Mouse (Mus musculus) left cerebral cortex, adult 2 months (tissue): ENCODE measurements around the gene Celsr1. TPM values are rescaled to one million over a fixed set of nuclear protein-coding genes. Genes with fewer than 3 reads are reported as not detected.
"Not testable (repeated sequence)": the region's sequence is repeated elsewhere in the genome, so short reads cannot be mapped to it uniquely, and the experiment has no call there.

Experiments used
- DNase-seq, 2 experiments: peaks; one replicate each; pipeline ENCODE4 v3.0.0; 2021 to 2022; ENCODE audit warnings: low spot score in 2 of 2, mixed read lengths in 1 of 2; ENCODE audit errors: extremely low spot score in 1 of 2
- H3K27ac ChIP-seq: fragments of 200-600 bp; 2 replicates; pipeline ENCODE4 v1.8.1; 2022
- H3K4me3 ChIP-seq: fragments of 200-600 bp; 2 replicates; pipeline ENCODE4 v1.8.1; 2022
- CTCF ChIP-seq: fragments of 200-600 bp; IDR thresholded peaks from 2 replicates; pipeline ENCODE4 v1.8.1; 2022; ENCODE audit warnings: antibody characterized with exemption, mild to moderate bottlenecking, moderate library complexity
- intact Hi-C: fragments of 180-260 bp; cut with DNase I; formaldehyde crosslinking; loops from one replicate; pipeline ENCODE4 v1.15.1; 2025
- total RNA-seq, 2 experiments: library from RNA; stranded (reverse); gene quantifications; 2 replicates each; pipeline ENCODE4 v1.2.3; 2021

Gene Celsr1
- total RNA-seq, 2 experiments from 2014 or later = 3.7 to 4.6 TPM

DNA sequence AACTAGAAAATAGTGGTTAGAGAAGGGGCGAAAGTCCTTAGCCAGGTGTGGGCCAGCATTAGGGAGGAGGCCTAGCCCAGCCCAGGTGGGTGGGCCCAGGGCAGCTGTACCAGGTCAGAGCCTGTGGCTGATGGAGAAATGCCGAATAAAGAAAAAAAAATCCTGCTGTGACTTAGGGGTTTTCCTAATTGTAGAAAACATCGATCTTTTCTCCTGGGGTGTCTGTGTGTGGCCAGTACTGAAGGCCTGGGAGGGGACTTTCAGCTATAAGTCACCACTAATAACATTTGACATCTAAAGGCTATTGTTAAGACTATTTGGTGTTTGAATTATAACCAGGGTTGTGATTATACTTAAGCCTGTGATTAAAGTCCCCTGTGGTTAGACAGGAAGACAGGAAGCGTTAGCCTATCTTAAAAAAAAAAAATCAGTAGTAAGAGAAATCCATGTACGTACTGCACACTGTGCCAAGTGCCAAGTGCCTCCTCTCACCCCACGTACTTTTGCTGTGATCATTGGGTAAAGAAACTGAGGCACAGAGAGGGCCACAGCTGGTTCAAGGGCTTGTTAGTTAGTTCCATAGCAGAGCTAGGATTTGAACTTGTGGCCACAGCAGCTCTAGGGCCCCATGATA lies 28.4 kb upstream of the Celsr1 start:
- intact Hi-C loops = no loop called here
- no peak overlapping the region; the same call in 1 of the 2 replicates for H3K4me3 ChIP-seq
- no peak overlapping the region; the same call in 1 of the 2 replicates for H3K27ac ChIP-seq
- DNase-seq = no peak
- no peak for TF ChIP-seq CTCF

DNA sequence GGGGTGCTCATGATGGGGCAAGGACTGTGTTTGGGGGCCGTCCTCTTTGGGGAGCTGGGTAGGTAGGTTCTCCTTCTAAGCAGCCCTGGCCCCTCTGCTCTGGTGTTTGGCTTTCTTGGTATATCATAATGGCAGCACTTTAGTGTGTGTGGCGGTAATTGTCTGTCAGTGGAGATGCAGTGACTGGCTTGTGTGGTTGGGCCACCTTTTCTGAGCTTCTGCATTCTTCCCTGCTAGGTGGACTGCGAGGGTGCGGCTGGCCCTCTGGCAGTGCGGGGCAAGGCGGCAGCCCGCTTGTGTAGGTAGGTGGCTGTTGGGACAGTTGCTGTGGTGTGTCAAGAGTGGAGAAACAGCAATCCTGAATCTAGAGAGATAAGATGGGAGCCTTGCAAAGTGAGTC lies 27.6 kb upstream of the Celsr1 start:
- peak overlapping the region; percentile 96 for H3K4me3 ChIP-seq
- intact Hi-C loops = no loop called here
- no peak overlapping the region; the same call in 1 of the 2 replicates for H3K27ac ChIP-seq
- no peak for TF ChIP-seq CTCF
- no peak for DNase-seq

DNA sequence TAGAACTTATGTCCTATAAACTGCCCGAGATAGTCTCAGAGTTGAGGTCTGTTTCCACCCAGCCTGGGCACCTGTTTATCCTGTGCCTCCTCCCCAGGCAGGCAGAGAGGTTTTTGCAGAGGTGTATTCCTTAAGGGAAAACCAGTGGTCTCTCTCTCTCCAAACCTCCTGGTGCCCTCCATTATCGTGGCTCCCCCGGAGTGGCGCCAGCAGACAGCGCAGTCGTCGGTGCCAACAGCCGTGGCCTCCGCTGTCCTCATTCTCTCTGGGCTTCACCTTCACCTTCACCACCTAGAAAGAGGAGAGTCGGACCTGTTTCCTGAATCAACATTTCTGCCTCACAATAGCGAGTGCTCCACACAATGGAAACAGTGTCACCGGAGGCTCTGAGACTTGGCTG lies 27.0 kb upstream of the Celsr1 start:
- intact Hi-C loops = no loop called here
- DNase-seq = no peak
- no peak for TF ChIP-seq CTCF

DNA sequence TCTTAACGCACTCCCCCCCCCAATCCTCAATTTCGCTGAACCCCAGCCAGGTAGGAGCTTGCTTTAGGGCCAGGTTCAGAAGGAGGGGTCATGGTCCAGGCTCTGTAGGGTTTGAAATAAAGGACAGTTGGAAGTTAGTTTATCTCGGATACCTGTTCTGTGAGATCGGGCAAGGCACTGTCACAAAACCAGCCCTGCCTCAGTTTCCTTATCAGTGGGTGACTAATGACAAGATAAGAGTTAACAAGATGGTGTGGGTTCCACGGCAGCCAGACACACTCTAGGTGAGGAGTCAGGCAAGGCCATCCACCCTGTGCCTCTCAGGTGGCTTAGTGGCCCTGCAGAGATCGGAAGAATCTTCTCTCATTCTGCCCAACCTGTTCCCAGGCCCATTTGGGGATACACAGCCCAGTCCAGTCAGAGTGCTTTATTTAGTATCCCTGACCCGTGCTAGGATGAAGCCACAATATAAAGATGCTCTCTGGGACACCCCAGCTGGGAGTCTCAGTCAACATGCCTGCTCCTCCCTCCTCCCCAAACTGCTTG lies 26.3 kb upstream of the Celsr1 start:
- intact Hi-C loops = loop anchor here (2.0 to 10.0 kb wide), 2 partner anchors 23 to 155 kb away; partner anchors contain the start of gene Tbc1d22a
- Histone ChIP-seq H3K4me3 (peak overlapping the region; percentile 96), H3K27ac (no peak overlapping the region)
- no peak for TF ChIP-seq CTCF
- DNase-seq = no peak

More for the DNA sequence above, 27.0 kb upstream of the Celsr1 start:
- Histone ChIP-seq H3K27ac (no peak overlapping the region), H3K4me3 (peak overlapping the region; percentile 96)

DNA sequence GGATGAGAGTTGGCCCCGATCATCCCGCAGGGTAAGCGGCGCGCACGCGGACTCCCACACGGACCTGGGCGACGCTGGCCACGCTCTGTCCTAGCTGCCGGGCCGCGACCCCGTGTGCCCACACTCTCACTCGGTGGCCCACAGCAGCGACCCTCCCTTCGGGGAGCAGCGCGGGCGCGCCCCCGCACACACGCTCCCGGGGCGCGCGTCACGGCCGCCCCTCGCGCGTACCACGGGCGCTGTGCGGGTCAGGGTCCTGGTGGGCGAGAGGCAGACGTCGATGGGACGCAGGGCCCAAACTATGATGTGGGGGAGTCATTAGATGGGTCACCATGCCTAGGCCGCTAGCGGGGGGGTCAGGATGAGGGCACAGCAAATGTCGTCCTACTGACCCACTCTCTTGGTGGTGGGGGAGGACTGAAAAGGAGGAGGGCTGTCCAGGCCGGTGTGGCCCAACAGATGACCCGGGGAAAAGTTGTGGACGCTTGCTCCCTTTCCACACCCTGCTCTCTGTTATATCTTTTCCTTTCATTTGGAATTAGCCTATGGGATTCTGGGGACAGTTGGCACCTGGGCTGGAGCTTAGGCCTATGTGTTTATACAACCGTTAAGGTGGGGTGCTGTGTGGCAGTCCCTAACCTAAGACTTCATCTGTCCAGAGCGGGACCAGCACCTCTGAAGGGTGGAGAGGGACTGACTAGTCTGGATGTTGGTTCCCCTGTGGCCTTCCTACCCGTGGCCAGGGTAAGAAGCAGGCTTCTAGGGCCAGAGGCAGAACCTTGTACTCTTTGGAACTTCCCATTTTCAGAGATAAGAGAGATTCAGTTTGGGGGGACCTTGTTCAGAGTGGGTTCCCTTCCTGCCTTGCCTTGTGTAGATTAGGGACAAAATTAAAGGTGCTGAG lies 25.6 kb upstream of the Celsr1 start:
- intact Hi-C loops = loop anchor here (1.0 to 10.0 kb wide), 3 partner anchors 24 to 156 kb away; partner anchors contain the start of gene Tbc1d22a
- TF ChIP-seq CTCF = no peak
- no peak for DNase-seq

DNA sequence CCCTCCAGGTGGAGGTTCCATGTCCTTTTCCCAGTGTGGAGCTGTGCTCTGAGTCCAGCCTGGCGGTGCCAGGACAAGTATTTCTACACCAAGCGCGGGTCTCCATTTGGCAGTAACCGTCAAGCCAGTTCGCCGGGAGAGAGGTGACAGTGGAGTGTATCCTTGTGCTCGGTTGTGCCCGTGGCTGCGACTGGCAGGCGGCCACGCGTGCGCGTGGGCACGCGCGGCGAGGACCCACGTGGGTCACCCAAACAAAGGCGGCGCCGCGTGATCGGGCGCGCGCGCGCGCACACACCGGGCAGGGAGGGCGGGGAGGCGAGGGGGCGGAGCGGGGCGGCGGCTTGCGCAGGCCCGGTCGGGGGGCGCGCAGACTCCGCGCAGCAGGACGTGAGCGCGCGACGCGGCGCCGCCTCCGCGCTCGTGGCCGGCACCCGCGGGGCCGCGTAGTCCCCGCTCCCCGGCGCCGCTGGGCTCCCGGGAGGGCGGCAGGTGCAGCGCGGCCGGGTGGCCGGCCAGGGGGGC lies 24.9 kb upstream of the Celsr1 start:
- intact Hi-C loops = loop anchor here (1.0 to 10.0 kb wide), 3 partner anchors 24 to 156 kb away; partner anchors contain the start of gene Tbc1d22a
- TF ChIP-seq CTCF = no peak
- DNase-seq = peak; percentile 89 to 90

More for the DNA sequence above, 25.6 kb upstream of the Celsr1 start:
- H3K27ac ChIP-seq = peak overlapping the region; percentile 97
- peak overlapping the region; percentile 96 for H3K4me3 ChIP-seq

DNA sequence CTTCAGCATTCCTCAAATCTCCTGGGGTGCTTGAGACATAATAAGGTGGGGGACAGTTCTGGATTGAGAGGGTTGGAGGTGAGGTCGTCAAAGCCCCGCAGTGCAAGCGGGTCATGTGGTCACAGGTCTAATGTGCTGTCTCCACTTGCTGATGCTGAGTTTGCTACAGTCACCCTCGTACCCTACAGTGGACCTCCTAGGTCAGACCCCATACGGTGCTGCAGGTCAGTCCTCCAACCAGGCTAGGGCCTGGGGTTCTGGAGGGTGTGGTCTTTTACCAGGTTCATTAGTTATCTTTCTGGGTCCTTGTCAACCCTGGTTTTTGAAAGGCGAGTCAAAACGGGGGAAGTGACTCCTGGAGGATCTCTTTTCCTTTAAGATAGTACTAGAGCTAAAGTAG lies 24.3 kb upstream of the Celsr1 start:
- Histone ChIP-seq H3K27ac (peak overlapping the region; percentile 87), H3K4me3 (peak overlapping the region; percentile 55)
- no peak for TF ChIP-seq CTCF
- DNase-seq = no peak
- intact Hi-C loops = loop anchor here (1.0 to 10.0 kb wide), 3 partner anchors 25 to 157 kb away; partner anchors contain the start of gene Tbc1d22a

More for the DNA sequence above, 24.9 kb upstream of the Celsr1 start:
- Histone ChIP-seq H3K27ac (peak overlapping the region; percentile 97), H3K4me3 (peak overlapping the region; percentile 96)

DNA sequence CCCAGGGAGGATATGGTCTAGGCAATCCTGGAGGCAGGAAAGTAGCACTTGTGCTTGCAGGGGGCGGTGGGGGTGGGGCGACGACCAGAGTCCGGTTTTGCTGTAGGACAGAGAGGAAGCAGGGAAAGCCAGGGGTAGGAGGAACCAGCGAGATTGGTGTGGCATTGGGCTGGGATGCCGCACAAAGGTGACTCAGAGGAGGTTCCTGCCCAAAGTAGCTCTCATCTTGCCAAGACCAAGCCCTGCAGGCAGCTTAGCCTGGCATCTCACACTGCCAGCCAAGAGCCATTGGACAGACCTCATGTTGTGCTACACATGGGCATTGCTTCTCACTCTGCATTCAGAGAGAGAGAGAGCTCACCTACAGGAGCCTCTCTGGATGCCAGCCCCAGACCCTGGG lies 23.8 kb upstream of the Celsr1 start, which contains the start of gene Gramd4:
Gene Gramd4, plus strand, starts transcription at position 283 of the 400 bp plus-strand sequence.
- DNase-seq = no peak
- H3K27ac ChIP-seq = peak within 1 kb of the TSS; percentile 87
- no peak for TF ChIP-seq CTCF
- intact Hi-C loops = loop anchor here (10.0 kb wide), 1 partner anchor 157 kb away; the partner anchor contains the start of gene Tbc1d22a
- peak within 1 kb of the TSS; percentile 55 for H3K4me3 ChIP-seq

DNA sequence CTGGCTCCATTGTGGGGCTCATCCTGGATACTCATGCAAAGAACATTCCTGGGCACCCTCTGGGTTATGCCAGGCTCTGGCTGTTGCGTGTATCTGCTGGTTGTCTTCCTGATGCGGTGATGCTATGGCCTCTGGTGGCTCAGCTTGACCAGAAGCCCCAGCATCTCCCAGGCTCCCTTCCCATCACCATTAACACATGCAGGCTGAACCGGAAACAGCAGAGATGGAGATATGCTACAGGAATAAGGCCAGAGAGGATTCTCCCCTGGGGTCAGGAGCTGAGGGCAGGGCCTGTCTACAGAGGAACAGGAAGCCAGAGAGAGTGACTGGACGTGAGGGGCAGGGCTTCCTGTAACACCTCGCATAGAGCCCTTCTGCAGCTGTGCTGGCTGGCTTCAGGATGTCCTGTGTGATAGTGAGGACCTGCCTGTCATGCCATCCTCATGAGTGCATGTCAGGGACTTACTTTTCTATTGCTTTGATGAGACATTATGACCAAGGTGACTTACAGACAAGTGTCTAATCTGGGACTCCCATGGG lies 22.7 kb upstream of the Celsr1 start:
- Histone ChIP-seq H3K4me3 (no peak overlapping the region), H3K27ac (no peak overlapping the region)
- intact Hi-C loops = loop anchor here (10.0 kb wide), 1 partner anchor 159 kb away; the partner anchor contains the start of gene Tbc1d22a
- no peak for DNase-seq
- no peak for TF ChIP-seq CTCF

DNA sequence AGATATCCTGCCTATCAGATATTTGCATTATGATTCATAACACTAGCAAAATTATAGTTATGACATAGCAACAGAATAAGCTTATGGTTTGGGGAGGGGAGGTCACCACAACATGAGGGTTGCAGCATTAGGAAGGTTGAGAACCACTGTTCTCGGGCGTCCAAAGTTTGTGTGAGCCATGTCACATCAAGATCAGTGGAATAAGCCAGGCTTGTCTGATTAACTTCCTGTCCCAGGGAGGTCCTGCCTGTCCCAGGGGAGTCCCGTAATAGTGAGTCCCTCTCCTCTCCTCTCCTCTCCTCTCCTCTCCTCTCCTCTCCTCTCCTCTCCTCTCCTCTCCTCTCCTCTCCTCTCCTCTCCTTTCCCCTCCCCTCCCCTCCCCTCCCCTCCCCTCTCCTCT lies 21.3 kb upstream of the Celsr1 start:
- intact Hi-C loops = loop anchor here (1.0 to 10.0 kb wide), 3 partner anchors 69 to 160 kb away; partner anchors contain the start of gene Tbc1d22a
- DNase-seq, H3K27ac ChIP-seq, H3K4me3 ChIP-seq: not testable (repeated sequence)
